Mouse (Mus musculus): Measurements from ENCODE around the gene Jade2. TPM values are rescaled to one million over a fixed set of nuclear protein-coding genes. Genes with fewer than 3 reads are reported as not detected.

The Jade2 gene
- 1.0 TPM for polyA plus RNA-seq (2014; fragmentation: Illumina TruSeq; extraction: RNeasy Lipid Tissue Mini Kit (QIAGEN cat#74804); ENCODE audit: low read depth, low replicate concordance)

DNA sequence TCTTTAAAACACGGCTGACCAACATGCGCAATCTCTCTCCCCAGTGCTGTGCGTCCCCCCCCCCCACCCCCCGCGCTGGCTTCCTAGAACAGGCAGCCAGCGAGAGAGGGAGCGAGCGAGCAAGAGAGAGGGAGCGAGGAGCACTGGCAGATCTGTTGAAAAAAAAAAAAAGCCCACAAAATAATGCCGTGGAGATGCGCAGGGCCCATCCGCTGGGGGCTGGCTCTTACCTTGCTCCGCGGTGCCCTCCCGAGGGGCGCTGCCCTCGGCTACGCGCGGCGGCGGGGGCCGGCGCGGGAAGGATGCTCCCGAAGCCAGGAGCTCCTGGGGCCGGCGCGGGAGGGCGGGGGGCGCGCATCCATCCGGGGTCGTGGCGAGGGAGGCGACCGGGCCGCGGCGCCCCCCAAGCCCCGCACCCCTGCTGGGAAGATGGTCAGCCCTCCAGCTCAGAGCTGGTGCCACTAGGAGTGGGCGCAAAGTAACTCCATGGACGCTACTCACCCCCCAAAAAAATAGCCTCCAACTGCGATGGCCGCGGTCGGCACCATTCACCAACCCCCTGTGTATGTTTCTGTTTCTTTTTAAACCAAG lies at the start of gene Jade2:
TSS of gene Jade2 (minus strand) at position 573 of the 591 bp plus-strand sequence.

Other genes starting within 250 kb of the Jade2 start
- 1.8 TPM for gene Nhp2, start 237.9 kb downstream of the Jade2 start, polyA plus RNA-seq (2014; fragmentation: Illumina TruSeq; extraction: RNeasy Lipid Tissue Mini Kit (QIAGEN cat#74804); ENCODE audit: low read depth, low replicate concordance)
- 19.5 TPM for gene Rmnd5b, start 221.8 kb downstream of the Jade2 start, polyA plus RNA-seq (2014; fragmentation: Illumina TruSeq; extraction: RNeasy Lipid Tissue Mini Kit (QIAGEN cat#74804); ENCODE audit: low read depth, low replicate concordance)
- gene N4bp3, start 206.8 kb downstream of the Jade2 start, polyA plus RNA-seq (2014; fragmentation: Illumina TruSeq; extraction: RNeasy Lipid Tissue Mini Kit (QIAGEN cat#74804); ENCODE audit: low read depth, low replicate concordance), result 0.67 TPM
- 1.2 TPM for gene D930048N14Rik, start 206.7 kb downstream of the Jade2 start, polyA plus RNA-seq (2014; fragmentation: Illumina TruSeq; extraction: RNeasy Lipid Tissue Mini Kit (QIAGEN cat#74804); ENCODE audit: low read depth, low replicate concordance)
- gene 0610009B22Rik, start 168.8 kb downstream of the Jade2 start, polyA plus RNA-seq (2014; fragmentation: Illumina TruSeq; extraction: RNeasy Lipid Tissue Mini Kit (QIAGEN cat#74804); ENCODE audit: low read depth, low replicate concordance), result 48.6 TPM
- 25.4 TPM for gene Sec24a, start 94.0 kb downstream of the Jade2 start, polyA plus RNA-seq (2014; fragmentation: Illumina TruSeq; extraction: RNeasy Lipid Tissue Mini Kit (QIAGEN cat#74804); ENCODE audit: low read depth, low replicate concordance)
- gene Sar1b, start 94.0 kb downstream of the Jade2 start, polyA plus RNA-seq (2014; fragmentation: Illumina TruSeq; extraction: RNeasy Lipid Tissue Mini Kit (QIAGEN cat#74804); ENCODE audit: low read depth, low replicate concordance), result 53.1 TPM
- gene Cdkn2aipnl, start 110.0 kb upstream of the Jade2 start, polyA plus RNA-seq (2014; fragmentation: Illumina TruSeq; extraction: RNeasy Lipid Tissue Mini Kit (QIAGEN cat#74804); ENCODE audit: low read depth, low replicate concordance), result 12.1 TPM
- 494 TPM for gene Ube2b, start 143.1 kb upstream of the Jade2 start, polyA plus RNA-seq (2014; fragmentation: Illumina TruSeq; extraction: RNeasy Lipid Tissue Mini Kit (QIAGEN cat#74804); ENCODE audit: low read depth, low replicate concordance)
- 1,673 TPM for gene Cdkl3, start 146.6 kb upstream of the Jade2 start, polyA plus RNA-seq (2014; fragmentation: Illumina TruSeq; extraction: RNeasy Lipid Tissue Mini Kit (QIAGEN cat#74804); ENCODE audit: low read depth, low replicate concordance)
- gene Ppp2ca, start 241.0 kb upstream of the Jade2 start, polyA plus RNA-seq (2014; fragmentation: Illumina TruSeq; extraction: RNeasy Lipid Tissue Mini Kit (QIAGEN cat#74804); ENCODE audit: low read depth, low replicate concordance), result 29.3 TPM

Measured in testis, adult 10 weeks (tissue).